Mouse (Mus musculus) spleen, adult 2 months (tissue): ENCODE results near the gene Gm9945. TPM values are rescaled to one million over a fixed set of nuclear protein-coding genes. Genes with fewer than 3 reads are reported as not detected.

Experiments used
- DNase-seq, 2 experiments: peaks; one replicate each; pipeline versions ENCODE4 v3.0.0 to v3.0.0-alpha.2; 2012 to 2021; ENCODE audit warnings: low spot score in 2 of 2, low read depth in 1 of 2
- H3K27ac ChIP-seq: fragments of 200-500 bp; 2 replicates; pipeline ENCODE4 v1.5.1; 2012; ENCODE audit warnings: low read length, inconsistent platforms; ENCODE audit not compliant: insufficient read depth
- H3K27me3 ChIP-seq: fragments of 200-500 bp; 2 replicates; pipeline ENCODE4 v1.6.1; 2012; ENCODE audit warnings: mild to moderate bottlenecking, moderate library complexity, low read length, inconsistent platforms; ENCODE audit not compliant: control insufficient read depth, insufficient read depth
- H3K36me3 ChIP-seq: fragments of 200-500 bp; 2 replicates; pipeline ENCODE4 v1.6.1; 2012; ENCODE audit warnings: mild to moderate bottlenecking, low read length, inconsistent platforms; ENCODE audit not compliant: control insufficient read depth, insufficient read depth
- H3K4me1 ChIP-seq: fragments of 200-500 bp; 2 replicates; pipeline ENCODE4 v1.6.1; 2011; ENCODE audit warnings: inconsistent platforms; ENCODE audit not compliant: control insufficient read depth, insufficient read depth, insufficient read length
- H3K4me3 ChIP-seq: fragments of 200-500 bp; 2 replicates; pipeline ENCODE4 v1.5.1; 2011; ENCODE audit warnings: mild to moderate bottlenecking, inconsistent platforms; ENCODE audit not compliant: insufficient read depth, insufficient read length; ENCODE audit errors: extremely low read depth
- CTCF ChIP-seq: fragments of 200-500 bp; IDR thresholded peaks from 2 replicates; pipeline ENCODE4 v1.5.1; 2011; ENCODE audit warnings: mild to moderate bottlenecking, inconsistent platforms; ENCODE audit not compliant: insufficient read depth, insufficient read length, insufficient replicate concordance; ENCODE audit errors: extremely low read depth
- POLR2A ChIP-seq: fragments of 200-500 bp; IDR thresholded peaks from 2 replicates; pipeline ENCODE4 v1.6.1; 2011; ENCODE audit warnings: low read depth, low read length, inconsistent platforms
- WGBS: fragments of 180-500 bp; shearing (Covaris S2); methylation state at CpG from one replicate; pipeline ENCODE4 v1.1.7; 2018; 5-methylcytosine and 5-hydroxymethylcytosine counted together
- polyA plus RNA-seq: library from polyadenylated mRNA; depleted of rRNA; stranded (reverse); fragments of >200 nt; gene quantifications from 2 replicates; pipeline ENCODE4 v1.2.3, GENCODE M21; 2012

Gm9945 gene
- polyA plus RNA-seq, 1 experiment, result not detected

DNA sequence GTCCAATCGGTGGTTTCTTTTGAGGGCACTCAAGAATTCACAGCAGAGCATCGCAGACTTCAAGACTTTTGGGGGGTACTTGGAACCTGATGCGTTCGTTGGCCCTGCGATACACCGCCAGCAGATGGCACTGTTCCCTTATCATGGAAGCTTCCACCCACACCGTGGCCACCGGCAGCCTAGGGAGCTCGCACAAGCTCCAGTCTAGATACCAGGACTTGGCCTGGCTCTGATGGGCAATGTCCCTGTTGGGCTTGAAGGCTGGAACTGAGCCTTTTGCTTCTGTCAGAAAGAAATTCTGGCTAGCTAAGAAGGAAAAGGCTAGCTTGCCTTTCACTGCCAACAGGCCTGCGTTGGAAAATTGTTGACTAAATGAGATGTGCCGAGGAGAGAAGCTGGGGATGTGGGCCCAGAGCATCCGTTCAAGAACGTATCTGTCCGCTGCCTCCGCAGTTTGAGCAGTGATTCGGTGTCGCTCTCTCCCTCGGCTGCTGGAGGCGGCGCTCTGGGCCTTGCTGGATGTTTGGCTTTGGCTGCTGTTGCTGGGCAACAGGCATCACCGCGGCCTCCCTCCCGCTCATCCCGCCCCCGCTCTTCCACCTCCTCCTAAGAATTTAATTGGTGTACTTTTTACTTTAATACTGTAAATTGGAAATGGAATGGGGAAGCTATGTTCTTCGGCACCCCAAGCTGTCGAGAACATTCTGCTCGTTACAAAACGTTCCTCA is 9.8 kb upstream of the Gm9945 start, which contains the start of gene Gm9837:
Gene Gm9837 (minus strand): TSS at position 512 of the 728 bp plus-strand sequence.
- 10% methylated on average over 29 of the region's 29 CpGs for WGBS
- H3K27ac ChIP-seq, result no peak within 1 kb of the TSS
- no peaks in the 10 kb centered on the region for H3K36me3 ChIP-seq
- no peaks in the 10 kb centered on the region for H3K4me1 ChIP-seq
- peak; percentile 89; the same call in 1 of the 2 replicates for TF ChIP-seq CTCF
- no peak for TF ChIP-seq POLR2A
- H3K27me3 ChIP-seq, result peaks cover 4% of the 10 kb centered on the region
- peak; percentile 47 to 76 for DNase-seq
- H3K4me3 ChIP-seq, result no peak within 1 kb of the TSS

DNA sequence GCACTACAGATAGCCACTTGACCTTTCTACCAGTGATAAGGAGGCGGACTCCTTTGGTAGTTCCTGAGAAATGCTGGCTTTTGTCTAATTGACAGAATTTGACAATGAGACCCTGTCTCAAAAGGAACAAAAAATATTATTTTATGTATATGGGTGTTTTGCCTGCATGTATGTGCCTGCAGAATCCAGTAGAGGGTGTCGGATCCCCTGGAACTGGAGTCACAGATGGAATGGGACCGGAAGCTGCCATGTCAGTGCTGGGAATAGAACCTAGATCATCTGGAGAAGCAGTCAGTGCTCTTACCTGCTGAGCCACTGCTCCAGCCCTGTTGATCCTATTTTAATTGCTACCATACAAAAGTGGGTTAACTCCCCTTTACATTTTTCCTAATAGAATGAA is 7.3 kb upstream of the Gm9945 start:
- no peak for DNase-seq
- Histone ChIP-seq H3K27me3 (peaks cover 4% of the 10 kb centered on the region; the same call in 1 of the 2 replicates), H3K27ac (no peak overlapping the region), H3K4me3 (no peak overlapping the region), H3K4me1 (no peaks in the 10 kb centered on the region), H3K36me3 (no peaks in the 10 kb centered on the region)
- WGBS, result 86% methylated on average over 3 of the region's 3 CpGs
- TF ChIP-seq POLR2A (no peak), CTCF (no peak)

DNA sequence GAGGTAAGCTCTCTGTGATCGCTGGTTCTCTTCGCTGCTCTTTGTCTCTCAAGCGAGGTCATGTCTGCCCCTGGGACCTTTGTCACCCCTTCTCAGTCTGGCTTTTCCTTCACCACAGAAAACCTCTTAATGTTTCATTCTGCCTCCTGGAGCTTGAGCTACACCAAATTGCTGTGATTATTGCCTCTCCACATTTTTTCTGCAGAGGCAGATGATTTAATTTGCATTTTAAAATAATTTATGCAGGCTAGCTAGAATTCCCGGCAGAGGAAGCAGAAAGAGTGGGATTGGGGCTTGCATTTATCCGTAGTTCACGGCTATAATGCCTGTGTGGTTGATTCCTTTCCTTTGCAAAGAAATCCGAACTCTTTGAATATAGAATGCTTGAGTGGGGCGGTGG is 4.3 kb upstream of the Gm9945 start:
- no peak overlapping the region for H3K4me3 ChIP-seq
- H3K27ac ChIP-seq, result no peak overlapping the region
- peaks cover 13% of the 10 kb centered on the region for H3K4me1 ChIP-seq
- no peak for TF ChIP-seq CTCF
- TF ChIP-seq POLR2A, result no peak
- WGBS, result 54% methylated on average over 8 of the region's 8 CpGs
- DNase-seq, result no peak
- no peaks in the 10 kb centered on the region for H3K36me3 ChIP-seq
- peaks cover 25% of the 10 kb centered on the region for H3K27me3 ChIP-seq

DNA sequence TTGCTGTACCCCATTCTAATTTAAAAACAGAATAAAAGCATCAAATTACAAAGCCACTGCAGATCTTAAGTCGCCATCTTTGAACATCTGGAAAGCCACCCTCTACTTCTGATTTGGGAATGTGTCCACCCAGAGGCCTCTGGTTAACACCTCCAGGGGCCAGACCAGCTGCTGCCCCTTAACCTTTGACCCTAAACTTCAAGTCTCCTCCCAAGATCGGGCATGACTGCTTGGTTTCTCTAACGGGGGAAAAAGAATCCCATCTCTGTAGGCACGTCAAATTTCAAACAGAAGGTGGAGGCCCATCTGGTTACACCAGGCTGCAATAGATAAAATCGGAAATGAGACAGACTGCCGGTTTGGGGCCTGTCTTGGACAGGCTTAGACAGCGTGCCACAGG is 2.1 kb upstream of the Gm9945 start:
- no peaks in the 10 kb centered on the region for H3K36me3 ChIP-seq
- WGBS, result 72% methylated on average over 7 of the region's 7 CpGs
- H3K4me1 ChIP-seq, result peaks cover 13% of the 10 kb centered on the region
- no peak overlapping the region for H3K4me3 ChIP-seq
- no peak overlapping the region for H3K27ac ChIP-seq
- no peak for DNase-seq
- H3K27me3 ChIP-seq, result peaks cover 21% of the 10 kb centered on the region
- TF ChIP-seq POLR2A (no peak), CTCF (no peak)

GRCm38 (mm10) chr11:53478383-53479170 is 1.4 kb upstream of the Gm9945 start:
- TF ChIP-seq POLR2A (no peak), CTCF (no peak)
- no peak overlapping the region for H3K27ac ChIP-seq
- DNase-seq, result no peak
- H3K4me1 ChIP-seq, result peaks cover 13% of the 10 kb centered on the region
- H3K4me3 ChIP-seq, result peak overlapping the region; percentile 46; the same call in 1 of the 2 replicates
- H3K36me3 ChIP-seq, result no peaks in the 10 kb centered on the region
- 11% methylated on average over 79 of the region's 79 CpGs for WGBS
- H3K27me3 ChIP-seq, result peaks cover 21% of the 10 kb centered on the region

DNA sequence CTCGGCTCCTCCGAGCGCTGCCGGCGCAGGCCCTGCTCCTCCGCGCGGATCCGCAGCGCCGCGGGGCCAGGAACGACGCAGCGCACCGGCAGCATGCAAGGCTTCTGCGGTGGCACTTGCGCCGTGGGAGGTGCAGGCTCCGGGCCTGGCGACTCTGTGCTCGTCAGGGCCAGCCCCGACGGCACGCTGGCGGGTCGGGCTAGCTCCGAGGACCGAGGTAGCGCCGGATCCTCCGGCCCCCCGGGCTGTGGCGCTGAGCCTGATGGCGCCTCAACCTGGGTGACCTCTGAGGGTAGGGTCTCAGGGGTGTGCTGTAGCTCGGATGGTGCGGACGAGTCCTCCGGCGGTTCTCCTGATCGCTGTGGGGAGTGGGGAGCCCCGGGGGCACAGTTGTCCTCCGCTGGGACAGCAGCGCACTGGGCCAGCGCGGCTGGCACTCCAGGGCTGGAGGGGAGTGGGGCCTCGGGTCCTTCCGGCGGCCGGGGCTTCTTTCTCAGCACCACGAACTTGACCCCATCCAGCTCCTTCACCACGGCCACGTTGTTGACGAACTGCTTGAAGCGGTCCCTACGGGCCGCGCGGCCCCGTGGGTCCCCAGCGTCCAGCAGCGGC is 689 bp upstream of the Gm9945 start:
- 4% methylated on average over 62 of the region's 62 CpGs for WGBS
- H3K4me1 ChIP-seq, result peaks cover 13% of the 10 kb centered on the region
- peaks cover 21% of the 10 kb centered on the region for H3K27me3 ChIP-seq
- TF ChIP-seq CTCF (no peak), POLR2A (no peak)
- DNase-seq, result no peak
- H3K4me3 ChIP-seq, result peak overlapping the region; percentile 55; the same call in 1 of the 2 replicates
- no peak overlapping the region; the same call in 1 of the 2 replicates for H3K27ac ChIP-seq
- H3K36me3 ChIP-seq, result no peaks in the 10 kb centered on the region
